Mouse (Mus musculus) bone marrow macrophage, adult 2 months (primary cell): ENCODE measurements around the gene Dcp1b.

Source experiments
- CTCF ChIP-seq: IDR thresholded peaks from 2 replicates; pipeline ENCODE4 v1.5.1; 2012; ENCODE audit warnings: low read depth, mild to moderate bottlenecking, low read length, moderate library complexity
- POLR2A ChIP-seq: IDR thresholded peaks from 2 replicates; pipeline ENCODE4 v1.6.1; 2012; ENCODE audit warnings: mild to moderate bottlenecking, low read depth, low read length, borderline replicate concordance

DNA sequence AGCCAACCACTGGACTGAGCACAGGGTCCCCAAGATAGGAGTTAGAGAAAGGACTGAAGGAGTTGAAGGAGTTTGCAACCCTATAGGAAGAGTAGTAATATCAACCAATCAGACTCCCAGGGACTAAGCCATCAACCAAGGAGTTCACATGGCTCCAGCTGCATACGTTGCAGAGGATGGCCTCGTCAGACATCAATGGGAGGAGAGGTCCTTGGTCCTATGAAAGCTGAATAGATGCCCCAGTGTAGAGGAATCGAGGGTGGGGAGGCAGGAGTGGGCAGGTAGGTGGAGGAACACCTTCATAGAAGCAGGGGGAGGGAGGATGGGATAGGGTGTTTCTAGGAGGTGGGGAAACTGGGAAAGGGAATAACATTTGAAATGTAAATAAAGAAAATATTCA lies 29.9 kb downstream of the Dcp1b start:
- TF ChIP-seq POLR2A (no peak), CTCF (no peak)
